Mouse (Mus musculus): ENCODE measurements around the gene Vmp1. TPM values are rescaled to one million over a fixed set of nuclear protein-coding genes. Genes with fewer than 3 reads are reported as not detected.

Gene Vmp1
- polyA plus RNA-seq, 1 experiment: 101 TPM

DNA sequence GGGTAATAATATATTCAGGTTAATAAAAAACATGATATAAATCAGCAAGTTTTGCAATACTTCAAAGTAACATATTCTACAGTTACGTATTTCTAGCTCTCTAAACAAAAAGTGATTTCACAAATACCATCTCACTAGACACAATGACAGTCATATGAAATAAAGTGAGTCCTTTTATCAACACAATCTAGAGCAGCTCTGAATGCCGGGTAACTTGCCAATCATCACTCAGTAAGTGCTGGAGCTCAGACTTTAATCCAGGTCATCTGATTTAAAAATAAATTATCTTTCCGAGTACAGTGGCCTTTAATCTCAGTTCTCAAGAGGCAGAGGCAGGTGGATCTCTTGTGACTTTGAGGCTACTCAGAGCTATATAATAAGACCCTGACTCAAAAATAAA, 2.2 kb downstream of the Vmp1 start:
- TF ChIP-seq EP300 (IDR thresholded peaks at IDR 0.05; ENCODE audit: insufficient read depth, low read depth, low read length) (no peak), CTCF (IDR thresholded peaks at IDR 0.05; ENCODE audit: low read depth, low read length) (no peak), POLR2A (IDR thresholded peaks at IDR 0.05; ENCODE audit: insufficient read depth, low read length) (no peak)
- no peaks in the 10 kb centered on the region for H3K4me1 ChIP-seq (ENCODE audit: control insufficient read depth, insufficient read depth, low read length)
- H3K9me3 ChIP-seq (replicated peaks; ENCODE audit: control insufficient read depth, insufficient read depth, low read length, poor library complexity, severe bottlenecking): no peaks in the 10 kb centered on the region
- H3K4me3 ChIP-seq (ENCODE audit: low read depth, low read length): no peak overlapping the region
- peaks cover 2% of the 10 kb centered on the region; the same call in 1 of the 2 replicates for H3K36me3 ChIP-seq (ENCODE audit: control insufficient read depth, insufficient read depth, low read length, poor library complexity, severe bottlenecking)
- no peaks in the 10 kb centered on the region for H3K27me3 ChIP-seq (ENCODE audit: control insufficient read depth, insufficient read depth, low read length, poor library complexity, severe bottlenecking)
- H3K9ac ChIP-seq (ENCODE audit: low read depth, poor library complexity, severe bottlenecking): no peak overlapping the region
- no peak overlapping the region for H3K27ac ChIP-seq (ENCODE audit: insufficient read depth, low read length)

DNA sequence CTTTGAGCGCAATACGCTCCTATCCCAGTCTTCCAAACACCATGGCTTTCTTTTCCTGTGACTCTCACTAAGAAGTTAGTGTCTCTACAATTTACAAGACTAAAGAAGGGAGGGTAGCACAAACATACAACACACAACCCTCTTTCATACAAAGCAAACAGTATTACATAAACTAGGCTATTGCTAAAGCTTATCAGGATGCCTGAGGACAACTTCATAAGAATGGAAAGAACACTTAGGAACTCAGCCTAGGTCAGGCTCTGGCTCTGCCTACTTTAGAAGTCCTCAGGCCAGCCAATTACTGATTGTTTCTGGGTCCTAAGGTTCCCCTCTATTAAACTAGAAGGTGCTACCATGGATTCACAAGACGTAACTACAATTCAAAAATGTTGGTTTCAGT, 2.9 kb downstream of the Vmp1 start:
- Histone ChIP-seq H3K4me1 (ENCODE audit: control insufficient read depth, insufficient read depth, low read length) (no peaks in the 10 kb centered on the region), H3K27ac (ENCODE audit: insufficient read depth, low read length) (no peak overlapping the region), H3K27me3 (ENCODE audit: control insufficient read depth, insufficient read depth, low read length, poor library complexity, severe bottlenecking) (no peaks in the 10 kb centered on the region), H3K36me3 (ENCODE audit: control insufficient read depth, insufficient read depth, low read length, poor library complexity, severe bottlenecking) (no peaks in the 10 kb centered on the region; the same call in 1 of the 2 replicates), H3K9ac (ENCODE audit: low read depth, poor library complexity, severe bottlenecking) (no peak overlapping the region), H3K9me3 (replicated peaks; ENCODE audit: control insufficient read depth, insufficient read depth, low read length, poor library complexity, severe bottlenecking) (no peaks in the 10 kb centered on the region), H3K4me3 (ENCODE audit: low read depth, low read length) (no peak overlapping the region)
- no peak for TF ChIP-seq POLR2A (IDR thresholded peaks at IDR 0.05; ENCODE audit: insufficient read depth, low read length)
- no peak for TF ChIP-seq EP300 (IDR thresholded peaks at IDR 0.05; ENCODE audit: insufficient read depth, low read depth, low read length)
- TF ChIP-seq CTCF (IDR thresholded peaks at IDR 0.05; ENCODE audit: low read depth, low read length): no peak

DNA sequence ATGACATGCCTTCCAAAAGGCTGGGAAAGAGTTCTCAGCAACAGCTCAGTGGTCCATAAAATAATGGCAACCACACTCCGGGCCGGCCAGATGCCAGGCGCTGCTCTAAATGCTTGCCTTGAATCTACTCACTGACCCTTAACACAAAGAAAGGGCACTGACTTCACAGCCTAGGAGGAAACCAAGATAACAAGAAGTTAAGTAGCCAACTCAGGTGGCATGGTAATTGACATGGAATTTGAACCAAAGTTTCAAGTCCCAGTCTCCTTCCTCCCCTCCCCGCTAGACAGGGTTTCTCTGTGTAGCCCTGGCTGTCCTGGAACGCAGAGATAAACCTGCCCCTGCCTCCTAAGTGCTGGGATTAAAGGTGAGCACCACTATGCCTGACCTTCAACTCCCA, 4.7 kb downstream of the Vmp1 start:
- no peak overlapping the region for H3K27ac ChIP-seq (ENCODE audit: insufficient read depth, low read length)
- no peak overlapping the region for H3K4me3 ChIP-seq (ENCODE audit: low read depth, low read length)
- H3K9ac ChIP-seq (ENCODE audit: low read depth, poor library complexity, severe bottlenecking): no peak overlapping the region
- no peaks in the 10 kb centered on the region for H3K9me3 ChIP-seq (replicated peaks; ENCODE audit: control insufficient read depth, insufficient read depth, low read length, poor library complexity, severe bottlenecking)
- no peaks in the 10 kb centered on the region for H3K4me1 ChIP-seq (ENCODE audit: control insufficient read depth, insufficient read depth, low read length)
- TF ChIP-seq EP300 (IDR thresholded peaks at IDR 0.05; ENCODE audit: insufficient read depth, low read depth, low read length) (no peak), CTCF (IDR thresholded peaks at IDR 0.05; ENCODE audit: low read depth, low read length) (no peak), POLR2A (IDR thresholded peaks at IDR 0.05; ENCODE audit: insufficient read depth, low read length) (no peak)
- H3K27me3 ChIP-seq (ENCODE audit: control insufficient read depth, insufficient read depth, low read length, poor library complexity, severe bottlenecking): no peaks in the 10 kb centered on the region
- H3K36me3 ChIP-seq (ENCODE audit: control insufficient read depth, insufficient read depth, low read length, poor library complexity, severe bottlenecking): no peaks in the 10 kb centered on the region

GRCm38 (mm10) chr11:86675520-86675919, 8.1 kb downstream of the Vmp1 start:
- no peaks in the 10 kb centered on the region for H3K36me3 ChIP-seq (ENCODE audit: control insufficient read depth, insufficient read depth, low read length, poor library complexity, severe bottlenecking)
- no peak overlapping the region for H3K9ac ChIP-seq (ENCODE audit: low read depth, poor library complexity, severe bottlenecking)
- H3K4me1 ChIP-seq (ENCODE audit: control insufficient read depth, insufficient read depth, low read length): no peaks in the 10 kb centered on the region
- H3K9me3 ChIP-seq (replicated peaks; ENCODE audit: control insufficient read depth, insufficient read depth, low read length, poor library complexity, severe bottlenecking): no peaks in the 10 kb centered on the region
- H3K4me3 ChIP-seq (ENCODE audit: low read depth, low read length): no peak overlapping the region
- TF ChIP-seq CTCF (IDR thresholded peaks at IDR 0.05; ENCODE audit: low read depth, low read length): no peak
- TF ChIP-seq POLR2A (IDR thresholded peaks at IDR 0.05; ENCODE audit: insufficient read depth, low read length): no peak
- no peak for TF ChIP-seq EP300 (IDR thresholded peaks at IDR 0.05; ENCODE audit: insufficient read depth, low read depth, low read length)
- H3K27ac ChIP-seq (ENCODE audit: insufficient read depth, low read length): no peak overlapping the region
- no peaks in the 10 kb centered on the region for H3K27me3 ChIP-seq (ENCODE audit: control insufficient read depth, insufficient read depth, low read length, poor library complexity, severe bottlenecking)

DNA sequence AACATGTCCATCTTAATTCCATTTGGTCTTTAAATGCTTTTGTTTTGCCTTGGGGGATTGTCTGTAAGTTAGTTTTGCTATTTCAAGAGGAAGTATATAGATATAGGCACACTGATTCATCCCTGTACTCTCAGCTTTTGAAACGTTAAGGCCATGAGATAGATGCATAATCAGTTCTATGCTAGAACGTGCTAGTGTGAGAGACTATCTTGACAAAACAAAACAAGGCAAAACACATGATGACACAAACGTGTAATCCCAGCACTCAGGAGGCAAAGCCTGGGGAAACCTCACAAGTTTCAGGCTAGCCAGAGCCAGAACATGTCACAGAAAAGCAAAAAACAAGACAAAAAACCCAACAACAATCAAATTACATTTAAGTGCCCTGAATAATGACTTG, 10.9 kb downstream of the Vmp1 start:
- Histone ChIP-seq H3K4me1 (ENCODE audit: control insufficient read depth, insufficient read depth, low read length) (no peaks in the 10 kb centered on the region), H3K27ac (ENCODE audit: insufficient read depth, low read length) (no peak overlapping the region), H3K27me3 (ENCODE audit: control insufficient read depth, insufficient read depth, low read length, poor library complexity, severe bottlenecking) (no peaks in the 10 kb centered on the region), H3K9me3 (replicated peaks; ENCODE audit: control insufficient read depth, insufficient read depth, low read length, poor library complexity, severe bottlenecking) (no peaks in the 10 kb centered on the region), H3K36me3 (ENCODE audit: control insufficient read depth, insufficient read depth, low read length, poor library complexity, severe bottlenecking) (no peaks in the 10 kb centered on the region), H3K4me3 (ENCODE audit: low read depth, low read length) (no peak overlapping the region), H3K9ac (ENCODE audit: low read depth, poor library complexity, severe bottlenecking) (no peak overlapping the region)
- no peak for TF ChIP-seq CTCF (IDR thresholded peaks at IDR 0.05; ENCODE audit: low read depth, low read length)
- no peak for TF ChIP-seq POLR2A (IDR thresholded peaks at IDR 0.05; ENCODE audit: insufficient read depth, low read length)
- no peak for TF ChIP-seq EP300 (IDR thresholded peaks at IDR 0.05; ENCODE audit: insufficient read depth, low read depth, low read length)

DNA sequence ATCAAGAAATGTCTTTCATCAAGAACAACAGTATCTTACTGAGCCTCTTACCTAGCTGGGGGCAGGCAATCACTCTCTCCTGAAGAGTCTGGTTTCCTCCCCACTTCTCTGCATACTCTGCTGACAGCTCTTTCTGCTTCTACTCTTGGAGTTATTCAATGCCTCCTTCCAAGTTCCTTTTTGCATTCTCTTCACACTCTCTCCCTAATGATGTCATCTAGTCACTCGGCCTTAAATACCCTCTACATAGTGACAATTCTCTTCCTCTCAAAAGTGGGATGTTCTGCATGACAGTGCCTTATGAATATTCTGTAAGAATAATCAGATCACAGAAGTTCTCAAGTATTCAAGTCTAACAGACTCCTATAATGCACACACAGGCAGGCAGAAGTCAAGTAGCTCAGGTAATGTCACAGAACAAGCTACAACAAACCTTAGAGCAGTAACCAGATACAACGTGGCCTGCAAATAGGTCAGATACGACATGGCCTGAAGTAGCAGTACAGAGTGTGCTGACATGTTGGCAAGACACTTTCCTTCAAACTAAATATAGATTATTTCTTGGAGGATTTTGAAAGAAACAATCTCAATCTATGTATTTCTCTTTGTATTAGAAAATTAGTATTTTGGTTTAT, 12.5 kb downstream of the Vmp1 start:
- H3K27me3 ChIP-seq (ENCODE audit: control insufficient read depth, insufficient read depth, low read length, poor library complexity, severe bottlenecking): no peaks in the 10 kb centered on the region
- TF ChIP-seq EP300 (IDR thresholded peaks at IDR 0.05; ENCODE audit: insufficient read depth, low read depth, low read length) (no peak), CTCF (IDR thresholded peaks at IDR 0.05; ENCODE audit: low read depth, low read length) (no peak), POLR2A (IDR thresholded peaks at IDR 0.05; ENCODE audit: insufficient read depth, low read length) (no peak)
- no peak overlapping the region for H3K9ac ChIP-seq (ENCODE audit: low read depth, poor library complexity, severe bottlenecking)
- H3K4me3 ChIP-seq (ENCODE audit: low read depth, low read length): no peak overlapping the region
- no peaks in the 10 kb centered on the region for H3K36me3 ChIP-seq (ENCODE audit: control insufficient read depth, insufficient read depth, low read length, poor library complexity, severe bottlenecking)
- no peaks in the 10 kb centered on the region for H3K4me1 ChIP-seq (ENCODE audit: control insufficient read depth, insufficient read depth, low read length)
- no peak overlapping the region for H3K27ac ChIP-seq (ENCODE audit: insufficient read depth, low read length)
- H3K9me3 ChIP-seq (replicated peaks; ENCODE audit: control insufficient read depth, insufficient read depth, low read length, poor library complexity, severe bottlenecking): no peaks in the 10 kb centered on the region

Data from ES-Bruce4 (cell line).